Mouse (Mus musculus) hindbrain, embryonic 11.5 days (tissue): ENCODE measurements at regions not wholly inside any gene's neighbourhood (a gene's known extent, or its start where the extent isn't known, plus 50 kb on each side); places are given as distances from the start of the nearest gene placed in this dataset.

Experiments
- ATAC-seq: fragments of 200-750 bp; cut with Nextera tagmentation; 2 replicates; pipeline ENCODE4 v1.8.0; 2017; ENCODE audit warnings: mild to moderate bottlenecking, moderate TSS enrichment, moderate library complexity; ENCODE audit not compliant: low FRiP score
- DNase-seq: peaks from one replicate; pipeline ENCODE4 v3.0.0-alpha.2; 2015; ENCODE audit warnings: low spot score
- H3K27ac ChIP-seq: fragments of 300-500 bp; sonication (generic); 2 replicates; pipeline ENCODE4 v1.5.1; 2014; ENCODE audit warnings: mild to moderate bottlenecking, low read depth, low read length
- H3K27me3 ChIP-seq: fragments of 300-500 bp; sonication (generic); 2 replicates; pipeline ENCODE4 v1.6.1; 2014; ENCODE audit warnings: mild to moderate bottlenecking, low read length, moderate library complexity, mixed read lengths; ENCODE audit not compliant: control insufficient read depth, insufficient read depth
- H3K36me3 ChIP-seq: fragments of 300-500 bp; sonication (generic); 2 replicates; pipeline ENCODE4 v1.6.1; 2014; ENCODE audit warnings: mild to moderate bottlenecking, low read length, moderate library complexity, mixed read lengths; ENCODE audit not compliant: control insufficient read depth, insufficient read depth
- H3K4me1 ChIP-seq: fragments of 300-500 bp; sonication (generic); replicated peaks from 2 replicates; pipeline ENCODE4 v1.6.1; 2014; ENCODE audit warnings: low read length, mixed read lengths; ENCODE audit not compliant: control insufficient read depth, insufficient read depth
- H3K4me2 ChIP-seq: fragments of 300-500 bp; sonication (generic); replicated peaks from 2 replicates; pipeline ENCODE4 v1.6.1; 2014; ENCODE audit warnings: mild to moderate bottlenecking, low read depth, low read length
- H3K4me3 ChIP-seq: fragments of 300-500 bp; sonication (generic); 2 replicates; pipeline ENCODE4 v1.5.1; 2014; ENCODE audit warnings: low read depth, low read length
- H3K9ac ChIP-seq: fragments of 300-500 bp; sonication (generic); 2 replicates; pipeline ENCODE4 v1.6.1; 2014; ENCODE audit warnings: low read depth, low read length
- H3K9me3 ChIP-seq: fragments of 300-500 bp; sonication (generic); 2 replicates; pipeline ENCODE4 v1.6.1; 2016; ENCODE audit warnings: low read length; ENCODE audit not compliant: control insufficient read depth
- WGBS: fragments of 180-500 bp; shearing (Covaris S2); extraction: QIAGEN DNeasy Blood & Tissue Kit; methylation state at CpG from one replicate; pipeline ENCODE4 v1.1.7; 2014; 5-methylcytosine and 5-hydroxymethylcytosine counted together

- 72% methylated on average over 12 of the region's 12 CpGs for WGBS
- no peak overlapping the region for H3K9ac ChIP-seq
- no peak overlapping the region for H3K4me2 ChIP-seq
- H3K27ac ChIP-seq, result no peak overlapping the region
- no peaks in the 10 kb centered on the region for H3K36me3 ChIP-seq
- DNase-seq (no peak), ATAC-seq (no peak)
- H3K4me3 ChIP-seq, result no peak overlapping the region
- no peaks in the 10 kb centered on the region for H3K9me3 ChIP-seq
- H3K27me3 ChIP-seq, result no peaks in the 10 kb centered on the region
- no peaks in the 10 kb centered on the region for H3K4me1 ChIP-seq
These were observed 67.7 kb upstream of the Bcl6 start for GRCm38 (mm10) chr16:24056123-24056884.

- Histone ChIP-seq H3K36me3 (no peaks in the 10 kb centered on the region), H3K9ac (no peak overlapping the region), H3K27ac (no peak overlapping the region), H3K4me2 (no peak overlapping the region), H3K4me1 (no peaks in the 10 kb centered on the region), H3K9me3 (no peaks in the 10 kb centered on the region), H3K27me3 (no peaks in the 10 kb centered on the region), H3K4me3 (no peak overlapping the region)
- no peak for DNase-seq
- no peak for ATAC-seq
- 98% methylated on average over 3 of the region's 3 CpGs for WGBS
These were observed 65.6 kb upstream of the Bcl6 start for GRCm38 (mm10) chr16:24054293-24054692.

GRCm38 (mm10) chr16:24053403-24053802 lies 64.8 kb upstream of the Bcl6 start:
- no peak overlapping the region for H3K4me2 ChIP-seq
- no peak overlapping the region for H3K9ac ChIP-seq
- H3K27me3 ChIP-seq, result no peaks in the 10 kb centered on the region
- H3K27ac ChIP-seq, result no peak overlapping the region
- WGBS, result 85% methylated on average over 10 of the region's 10 CpGs
- H3K4me1 ChIP-seq, result no peaks in the 10 kb centered on the region
- H3K9me3 ChIP-seq, result no peaks in the 10 kb centered on the region
- H3K4me3 ChIP-seq, result no peak overlapping the region
- no peak for ATAC-seq
- no peak for DNase-seq
- H3K36me3 ChIP-seq, result no peaks in the 10 kb centered on the region

GRCm38 (mm10) chr16:24050856-24051640 lies 62.4 kb upstream of the Bcl6 start:
- Histone ChIP-seq H3K9me3 (no peaks in the 10 kb centered on the region), H3K4me3 (no peak overlapping the region), H3K4me2 (no peak overlapping the region), H3K4me1 (no peaks in the 10 kb centered on the region), H3K27ac (no peak overlapping the region), H3K27me3 (no peaks in the 10 kb centered on the region), H3K36me3 (no peaks in the 10 kb centered on the region), H3K9ac (no peak overlapping the region)
- 87% methylated on average over 10 of the region's 10 CpGs for WGBS
- ATAC-seq (no peak), DNase-seq (no peak)

- Histone ChIP-seq H3K27me3 (no peaks in the 10 kb centered on the region), H3K27ac (no peak overlapping the region), H3K9ac (no peak overlapping the region), H3K36me3 (no peaks in the 10 kb centered on the region), H3K4me3 (no peak overlapping the region), H3K9me3 (no peaks in the 10 kb centered on the region), H3K4me2 (no peak overlapping the region), H3K4me1 (no peaks in the 10 kb centered on the region)
- ATAC-seq (no peak), DNase-seq (no peak)
- WGBS, result 84% methylated on average over 4 of the region's 4 CpGs
These were observed 55.1 kb upstream of the Bcl6 start for GRCm38 (mm10) chr16:24043779-24044178.

GRCm38 (mm10) chr16:24042977-24043376 lies 54.3 kb upstream of the Bcl6 start:
- Histone ChIP-seq H3K9ac (no peak overlapping the region), H3K27ac (no peak overlapping the region), H3K9me3 (no peaks in the 10 kb centered on the region), H3K4me2 (no peak overlapping the region), H3K4me3 (no peak overlapping the region), H3K4me1 (no peaks in the 10 kb centered on the region), H3K36me3 (no peaks in the 10 kb centered on the region), H3K27me3 (no peaks in the 10 kb centered on the region)
- ATAC-seq, result no peak
- DNase-seq, result no peak
- 90% methylated on average over 3 of the region's 3 CpGs for WGBS

- no peak for ATAC-seq
- 85% methylated on average over 2 of the region's 2 CpGs for WGBS
- Histone ChIP-seq H3K4me2 (no peak overlapping the region), H3K27me3 (no peaks in the 10 kb centered on the region), H3K9ac (no peak overlapping the region), H3K27ac (no peak overlapping the region), H3K4me3 (no peak overlapping the region), H3K9me3 (no peaks in the 10 kb centered on the region), H3K4me1 (no peaks in the 10 kb centered on the region), H3K36me3 (no peaks in the 10 kb centered on the region)
- DNase-seq, result no peak
These were observed 53.6 kb upstream of the Bcl6 start for GRCm38 (mm10) chr16:24042216-24042615.

- Histone ChIP-seq H3K27ac (no peak overlapping the region), H3K4me1 (no peaks in the 10 kb centered on the region), H3K36me3 (no peaks in the 10 kb centered on the region), H3K4me3 (no peak overlapping the region), H3K9ac (no peak overlapping the region), H3K4me2 (no peak overlapping the region), H3K27me3 (no peaks in the 10 kb centered on the region), H3K9me3 (no peaks in the 10 kb centered on the region)
- no peak for DNase-seq
- 85% methylated on average over 2 of the region's 2 CpGs for WGBS
- ATAC-seq, result no peak
These were observed 52.8 kb upstream of the Bcl6 start for GRCm38 (mm10) chr16:24041403-24041802.

GRCm38 (mm10) chr16:24039765-24040164 lies 51.1 kb upstream of the Bcl6 start:
- no peak overlapping the region for H3K9ac ChIP-seq
- H3K27me3 ChIP-seq, result no peaks in the 10 kb centered on the region
- WGBS, result 92% methylated on average over 4 of the region's 4 CpGs
- ATAC-seq (no peak), DNase-seq (no peak)
- H3K4me3 ChIP-seq, result no peak overlapping the region
- no peaks in the 10 kb centered on the region for H3K36me3 ChIP-seq
- H3K4me2 ChIP-seq, result no peak overlapping the region
- H3K9me3 ChIP-seq, result no peaks in the 10 kb centered on the region
- no peak overlapping the region for H3K27ac ChIP-seq
- no peaks in the 10 kb centered on the region for H3K4me1 ChIP-seq
